Mouse (Mus musculus) CH12.LX (cell line): ENCODE data around the gene Hpse2.

Experiments used
- BHLHE40 ChIP-seq: IDR thresholded peaks from 2 replicates; pipeline ENCODE4 v1.6.1; 2011; ENCODE audit warnings: mild to moderate bottlenecking, low read depth, low read length, improper control_type of control experiment
- CHD1 ChIP-seq: IDR thresholded peaks from 2 replicates; pipeline ENCODE4 v1.6.1; 2012; ENCODE audit warnings: low read depth, low read length, improper control_type of control experiment, inconsistent platforms
- CTCF ChIP-seq, 2 experiments: IDR thresholded peaks in 1 of 2; conservative IDR thresholded peaks in 1 of 2; 2 replicates each; pipeline ENCODE4 v1.5.1; 2011 to 2012; ENCODE audit warnings: low read depth in 2 of 2, low read length in 2 of 2, improper control_type of control experiment in 1 of 2, inconsistent platforms in 1 of 2, mild to moderate bottlenecking in 1 of 2, moderate library complexity in 1 of 2
- ELF1 ChIP-seq: IDR thresholded peaks from 2 replicates; pipeline ENCODE4 v1.6.1; 2014; ENCODE audit warnings: low read depth, mild to moderate bottlenecking, inconsistent platforms, low read length, improper control_type of control experiment
- GABPA ChIP-seq: IDR thresholded peaks from 2 replicates; pipeline ENCODE4 v1.6.1; 2012; ENCODE audit warnings: low read depth, low read length, improper control_type of control experiment, inconsistent platforms; ENCODE audit not compliant: insufficient replicate concordance
- MAFK ChIP-seq: IDR thresholded peaks from 2 replicates; pipeline ENCODE4 v1.6.1; 2011; ENCODE audit warnings: low read length, improper control_type of control experiment; ENCODE audit not compliant: insufficient replicate concordance
- NELFE ChIP-seq: IDR thresholded peaks from 2 replicates; pipeline ENCODE4 v1.6.1; 2011; ENCODE audit warnings: low read depth, low read length, improper control_type of control experiment
- NRF1 ChIP-seq: IDR thresholded peaks from 2 replicates; pipeline ENCODE4 v1.6.1; 2014; ENCODE audit warnings: low read depth, mild to moderate bottlenecking, inconsistent platforms, low read length, improper control_type of control experiment, moderate library complexity
- POLR2A ChIP-seq: IDR thresholded peaks from 2 replicates; pipeline ENCODE4 v1.6.1; 2011; ENCODE audit warnings: low read depth, mild to moderate bottlenecking, improper control_type of control experiment, low read length
- RCOR1 ChIP-seq: conservative IDR thresholded peaks from 2 replicates; pipeline ENCODE4 v1.6.1; 2012; ENCODE audit warnings: low read depth, mild to moderate bottlenecking, inconsistent platforms, low read length, improper control_type of control experiment
- ZKSCAN1 ChIP-seq: IDR thresholded peaks from 2 replicates; pipeline ENCODE4 v1.6.1; 2012; ENCODE audit warnings: low read depth, inconsistent platforms, low read length, improper control_type of control experiment, borderline replicate concordance
- ZNF384 ChIP-seq: IDR thresholded peaks from 2 replicates; pipeline ENCODE4 v1.6.1; 2012; ENCODE audit warnings: low read depth, low read length, improper control_type of control experiment, inconsistent platforms

GRCm38 (mm10) chr19:42769648-42770047 is 618.5 kb downstream of the Hpse2 start:
- TF ChIP-seq CTCF (conservative IDR thresholded peaks at IDR 0.05 in 1 of 2, IDR thresholded peaks at IDR 0.05 in 1 of 2; ENCODE audit: low read depth in 2 of 2, low read length in 2 of 2) = no peak
- no peak for TF ChIP-seq POLR2A
- TF ChIP-seq ELF1 = no peak
- TF ChIP-seq NRF1 = 0 out of 2 replicates have a peak, but pooled peaks have one; percentile 17
- no peak for TF ChIP-seq NELFE
- TF ChIP-seq MAFK = no peak
- no peak for TF ChIP-seq GABPA
- no peak for TF ChIP-seq CHD1
- no peak for TF ChIP-seq RCOR1
- no peak for TF ChIP-seq ZKSCAN1
- no peak for TF ChIP-seq BHLHE40
- TF ChIP-seq ZNF384 = no peak
